Mouse (Mus musculus): ENCODE results near the gene Tas2r120. TPM values are rescaled to one million over a fixed set of nuclear protein-coding genes. Genes with fewer than 3 reads are reported as not detected.
"Not testable (repeated sequence)": the region's sequence is repeated elsewhere in the genome, so short reads cannot be mapped to it uniquely, and the experiment has no call there.

The Tas2r120 gene
- polyA plus RNA-seq (2012; rRNA removed), result not detected in 2 replicates

GRCm38 (mm10) chr6:132656653-132657052 lies at the start of gene Tas2r120:
TSS of gene Tas2r120 (plus strand) at chr6:132656953.
- DNase-seq (ENCODE audit: low read depth, low spot score), result no peak

DNA sequence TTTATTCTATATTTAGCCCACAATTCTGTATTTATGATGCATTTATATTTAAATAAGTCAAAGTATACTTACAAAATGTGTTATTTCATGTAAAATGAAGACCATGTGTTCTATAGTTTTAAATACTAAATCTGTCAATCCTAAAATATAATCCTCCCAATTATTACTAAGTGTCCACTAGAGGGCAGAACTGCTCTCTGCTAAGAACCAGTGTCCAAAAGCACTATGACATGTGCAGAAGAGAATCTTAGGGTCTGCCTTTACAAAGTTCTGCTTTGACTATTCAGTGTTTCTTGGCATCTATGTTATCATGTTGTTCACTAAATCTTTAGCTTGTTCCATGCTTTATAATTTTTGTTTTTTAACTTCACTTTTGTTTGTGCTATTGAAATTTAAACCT lies 7.4 kb upstream of the Tas2r120 start:
- no peak for DNase-seq (ENCODE audit: low read depth, low spot score)

GRCm38 (mm10) chr6:132651426-132651825 lies 5.3 kb upstream of the Tas2r120 start, which contains the start of gene A630073D07Rik:
TSS of gene A630073D07Rik (minus strand) at chr6:132651526.
- 61% methylated on average over 1 of the region's 1 CpGs for WGBS
- DNase-seq (ENCODE audit: low read depth, low spot score), result no peak

GRCm38 (mm10) chr6:132691596-132691995 lies 34.8 kb downstream of the Tas2r120 start:
- not testable (repeated sequence) for DNase-seq (ENCODE audit: low read depth, low spot score)
- 68% methylated on average over 7 of the region's 7 CpGs for WGBS

- no peak for DNase-seq (ENCODE audit: low read depth, low spot score)
- WGBS, result 76% methylated on average over 1 of the region's 1 CpGs
These were observed 44.2 kb downstream of the Tas2r120 start, which contains the start of gene Tas2r121 for GRCm38 (mm10) chr6:132700907-132701306. TSS of gene Tas2r121 (minus strand) at chr6:132701007.

Other genes starting within 250 kb of the Tas2r120 start
- gene Prh1, start 87.1 kb upstream of the Tas2r120 start, polyA plus RNA-seq (2012; rRNA removed), result not detected in 2 replicates
- not detected in 2 replicates for gene Prp2, start 61.0 kb upstream of the Tas2r120 start, polyA plus RNA-seq (2012; rRNA removed)
- gene A630073D07Rik, start 5.4 kb upstream of the Tas2r120 start, polyA plus RNA-seq (2012; rRNA removed), result not detected in 2 replicates
- gene Tas2r121, start 44.1 kb downstream of the Tas2r120 start, polyA plus RNA-seq (2012; rRNA removed), result not detected in 2 replicates
- gene Tas2r122, start 55.0 kb downstream of the Tas2r120 start, polyA plus RNA-seq (2012; rRNA removed), result not detected in 2 replicates
- gene Tas2r115, start 81.1 kb downstream of the Tas2r120 start, polyA plus RNA-seq (2012; rRNA removed), result not detected in 2 replicates
- gene Tas2r124, start 97.8 kb downstream of the Tas2r120 start, polyA plus RNA-seq (2012; rRNA removed), result not detected in 2 replicates
- gene Tas2r102, start 105.2 kb downstream of the Tas2r120 start, polyA plus RNA-seq (2012; rRNA removed), result not detected in 2 replicates
- gene Tas2r136, start 121.2 kb downstream of the Tas2r120 start, polyA plus RNA-seq (2012; rRNA removed), result not detected in 2 replicates
- gene Tas2r117, start 145.9 kb downstream of the Tas2r120 start, polyA plus RNA-seq (2012; rRNA removed), result not detected in 2 replicates
- not detected in 2 replicates for gene Tas2r123, start 190.2 kb downstream of the Tas2r120 start, polyA plus RNA-seq (2012; rRNA removed)
- gene Tas2r116, start 198.5 kb downstream of the Tas2r120 start, polyA plus RNA-seq (2012; rRNA removed), result not detected in 2 replicates
- not detected in 2 replicates for gene Tas2r110, start 211.1 kb downstream of the Tas2r120 start, polyA plus RNA-seq (2012; rRNA removed)
- not detected in 2 replicates for gene Tas2r113, start 236.1 kb downstream of the Tas2r120 start, polyA plus RNA-seq (2012; rRNA removed)

Data from large intestine, adult 2 months (tissue).